Mouse (Mus musculus) forebrain, embryonic 11.5 days (tissue): ENCODE measurements around the gene Itgb4. TPM values are rescaled to one million over a fixed set of nuclear protein-coding genes. Genes with fewer than 3 reads are reported as not detected.

ENCODE experiments used
- ATAC-seq: fragments of 200-750 bp; cut with Nextera tagmentation; replicated peaks from 2 replicates; pipeline ENCODE4 v1.8.0; 2017; ENCODE audit warnings: moderate TSS enrichment; ENCODE audit not compliant: low FRiP score
- DNase-seq: peaks from one replicate; pipeline ENCODE4 v3.0.0-alpha.2; 2017; ENCODE audit warnings: low spot score
- H3K27ac ChIP-seq: fragments of 300-500 bp; sonication (generic); 2 replicates; pipeline ENCODE4 v1.5.1; 2014; ENCODE audit warnings: low read depth, low read length
- H3K27me3 ChIP-seq: fragments of 300-500 bp; sonication (generic); 2 replicates; pipeline ENCODE4 v1.6.1; 2014; ENCODE audit warnings: mild to moderate bottlenecking, low read length, mixed read lengths; ENCODE audit not compliant: control insufficient read depth, insufficient read depth
- H3K36me3 ChIP-seq: fragments of 300-500 bp; sonication (generic); 2 replicates; pipeline ENCODE4 v1.6.1; 2014; ENCODE audit warnings: mild to moderate bottlenecking, low read length, moderate library complexity, mixed read lengths; ENCODE audit not compliant: control insufficient read depth, insufficient read depth
- H3K4me1 ChIP-seq: fragments of 300-500 bp; sonication (generic); replicated peaks from 2 replicates; pipeline ENCODE4 v1.6.1; 2014; ENCODE audit warnings: low read length, mixed read lengths; ENCODE audit not compliant: control insufficient read depth, insufficient read depth
- H3K4me2 ChIP-seq: fragments of 300-500 bp; sonication (generic); 2 replicates; pipeline ENCODE4 v1.6.1; 2014; ENCODE audit warnings: low read depth, mild to moderate bottlenecking, low read length, moderate library complexity, mixed read lengths; ENCODE audit not compliant: severe bottlenecking
- H3K4me3 ChIP-seq: fragments of 300-500 bp; sonication (generic); 2 replicates; pipeline ENCODE4 v1.5.1; 2014; ENCODE audit warnings: low read depth, low read length
- H3K9ac ChIP-seq: fragments of 300-500 bp; sonication (generic); 2 replicates; pipeline ENCODE4 v1.6.1; 2014; ENCODE audit warnings: low read length
- H3K9me3 ChIP-seq: fragments of 300-500 bp; sonication (generic); 2 replicates; pipeline ENCODE4 v1.6.1; 2016; ENCODE audit warnings: low read length, mixed read lengths; ENCODE audit not compliant: control insufficient read depth
- WGBS: fragments of 180-500 bp; shearing (Covaris S2); extraction: QIAGEN DNeasy Blood & Tissue Kit; methylation state at CpG from one replicate; pipeline ENCODE4 v1.1.7; 2014; 5-methylcytosine and 5-hydroxymethylcytosine counted together
- polyA plus RNA-seq: library from polyadenylated mRNA; unstranded; fragments of >200 nt; fragmentation: Nextera tagmentation; extraction: Ambion mirVana; gene quantifications from 2 replicates; pipeline ENCODE4 v1.2.1, GENCODE M21; 2014

The Itgb4 gene
- polyA plus RNA-seq, 1 experiment from 2014 or later = 0.57 TPM

GRCm38 (mm10) chr11:115983291-115983690 is 8.8 kb downstream of the Itgb4 start:
- ATAC-seq (no peak), DNase-seq (no peak)
- H3K9me3 ChIP-seq = no peaks in the 10 kb centered on the region
- H3K27me3 ChIP-seq = no peaks in the 10 kb centered on the region
- H3K36me3 ChIP-seq = no peaks in the 10 kb centered on the region
- H3K4me2 ChIP-seq = no peak overlapping the region
- no peaks in the 10 kb centered on the region for H3K4me1 ChIP-seq
- no peak overlapping the region for H3K9ac ChIP-seq
- H3K27ac ChIP-seq = no peak overlapping the region
- H3K4me3 ChIP-seq = no peak overlapping the region
- WGBS = 87% methylated on average over 8 of the region's 8 CpGs

- H3K27me3 ChIP-seq = no peaks in the 10 kb centered on the region
- WGBS = 45% methylated on average over 15 of the region's 15 CpGs
- 0 out of 2 replicates have a peak overlapping the region, but pooled peaks have one; percentile 15 for H3K4me2 ChIP-seq
- no peaks in the 10 kb centered on the region for H3K9me3 ChIP-seq
- no peaks in the 10 kb centered on the region for H3K4me1 ChIP-seq
- H3K27ac ChIP-seq = no peak overlapping the region
- DNase-seq = no peak
- H3K36me3 ChIP-seq = no peaks in the 10 kb centered on the region
- H3K9ac ChIP-seq = no peak overlapping the region; the same call in 1 of the 2 replicates
- H3K4me3 ChIP-seq = no peak overlapping the region
- ATAC-seq = no peak
Observed at GRCm38 (mm10) chr11:115989686-115990085, 15.2 kb downstream of the Itgb4 start.

GRCm38 (mm10) chr11:115992098-115992497 is 17.6 kb downstream of the Itgb4 start:
- Histone ChIP-seq H3K9ac (no peak overlapping the region), H3K36me3 (no peaks in the 10 kb centered on the region), H3K27ac (no peak overlapping the region), H3K4me1 (no peaks in the 10 kb centered on the region), H3K9me3 (no peaks in the 10 kb centered on the region), H3K4me3 (no peak overlapping the region), H3K27me3 (no peaks in the 10 kb centered on the region), H3K4me2 (no peak overlapping the region)
- DNase-seq (no peak), ATAC-seq (no peak)
- WGBS = 74% methylated on average over 4 of the region's 4 CpGs

GRCm38 (mm10) chr11:115995256-115995655 is 20.7 kb downstream of the Itgb4 start:
- 91% methylated on average over 3 of the region's 3 CpGs for WGBS
- no peak overlapping the region for H3K27ac ChIP-seq
- H3K9ac ChIP-seq = no peak overlapping the region
- no peaks in the 10 kb centered on the region for H3K36me3 ChIP-seq
- no peaks in the 10 kb centered on the region for H3K27me3 ChIP-seq
- H3K9me3 ChIP-seq = no peaks in the 10 kb centered on the region
- H3K4me1 ChIP-seq = peaks cover 4% of the 10 kb centered on the region; the same call in 1 of the 2 replicates
- ATAC-seq (no peak), DNase-seq (no peak)
- H3K4me2 ChIP-seq = no peak overlapping the region
- H3K4me3 ChIP-seq = no peak overlapping the region

GRCm38 (mm10) chr11:115997047-115997446 is 22.5 kb downstream of the Itgb4 start:
- peaks cover 12% of the 10 kb centered on the region; the same call in 1 of the 2 replicates for H3K4me1 ChIP-seq
- WGBS = 81% methylated on average over 4 of the region's 4 CpGs
- ATAC-seq = no peak

GRCm38 (mm10) chr11:115997662-115998061 is 23.2 kb downstream of the Itgb4 start:
- Histone ChIP-seq H3K9me3 (no peaks in the 10 kb centered on the region), H3K27ac (no peak overlapping the region), H3K36me3 (no peaks in the 10 kb centered on the region), H3K9ac (no peak overlapping the region), H3K27me3 (no peaks in the 10 kb centered on the region), H3K4me1 (peaks cover 12% of the 10 kb centered on the region; the same call in 1 of the 2 replicates), H3K4me2 (no peak overlapping the region), H3K4me3 (no peak overlapping the region)
- WGBS = 72% methylated on average over 5 of the region's 5 CpGs
- no peak for DNase-seq
- no peak for ATAC-seq

More at GRCm38 (mm10) chr11:115997047-115997446, 22.5 kb downstream of the Itgb4 start:
- no peak overlapping the region for H3K9ac ChIP-seq
- H3K9me3 ChIP-seq = no peaks in the 10 kb centered on the region
- no peak overlapping the region for H3K4me3 ChIP-seq
- H3K27ac ChIP-seq = no peak overlapping the region
- H3K4me2 ChIP-seq = no peak overlapping the region
- H3K36me3 ChIP-seq = no peaks in the 10 kb centered on the region
- no peak for DNase-seq
- no peaks in the 10 kb centered on the region for H3K27me3 ChIP-seq

GRCm38 (mm10) chr11:115999027-115999426 is 24.5 kb downstream of the Itgb4 start:
- no peak overlapping the region for H3K27ac ChIP-seq
- no peak overlapping the region for H3K9ac ChIP-seq
- DNase-seq (no peak), ATAC-seq (no peak)
- no peak overlapping the region for H3K4me2 ChIP-seq
- no peaks in the 10 kb centered on the region for H3K27me3 ChIP-seq
- no peaks in the 10 kb centered on the region for H3K36me3 ChIP-seq
- no peaks in the 10 kb centered on the region for H3K9me3 ChIP-seq
- WGBS = 88% methylated on average over 7 of the region's 7 CpGs
- H3K4me3 ChIP-seq = no peak overlapping the region
- peaks cover 12% of the 10 kb centered on the region; the same call in 1 of the 2 replicates for H3K4me1 ChIP-seq

GRCm38 (mm10) chr11:115999538-116000143 is 25.1 kb downstream of the Itgb4 start:
- no peak overlapping the region for H3K4me3 ChIP-seq

GRCm38 (mm10) chr11:116000607-116001006 is 26.1 kb downstream of the Itgb4 start:
- Histone ChIP-seq H3K9me3 (no peaks in the 10 kb centered on the region), H3K36me3 (no peaks in the 10 kb centered on the region), H3K9ac (peak overlapping the region; percentile 23), H3K4me1 (peaks cover 21% of the 10 kb centered on the region), H3K27me3 (no peaks in the 10 kb centered on the region), H3K4me3 (no peak overlapping the region), H3K4me2 (no peak overlapping the region), H3K27ac (no peak overlapping the region)
- 23% methylated on average over 10 of the region's 10 CpGs for WGBS
- DNase-seq = no peak
- no peak for ATAC-seq

More at GRCm38 (mm10) chr11:115999538-116000143, 25.1 kb downstream of the Itgb4 start:
- DNase-seq (peak; percentile 84), ATAC-seq (0 out of 2 replicates have a peak, but pooled peaks have one; percentile 44)
- Histone ChIP-seq H3K4me1 (peaks cover 14% of the 10 kb centered on the region; the same call in 1 of the 2 replicates), H3K27me3 (no peaks in the 10 kb centered on the region), H3K27ac (no peak overlapping the region), H3K9ac (no peak overlapping the region), H3K36me3 (no peaks in the 10 kb centered on the region), H3K9me3 (no peaks in the 10 kb centered on the region), H3K4me2 (no peak overlapping the region)
- 21% methylated on average over 14 of the region's 14 CpGs for WGBS
